Mouse (Mus musculus) brown adipose tissue, adult 24 weeks (tissue): ENCODE results near the gene Numa1. TPM values are rescaled to one million over a fixed set of nuclear protein-coding genes. Genes with fewer than 3 reads are reported as not detected.

ENCODE experiments used
- H3K27ac ChIP-seq: fragments of 200-500 bp; replicated peaks from 2 replicates; pipeline ENCODE4 v1.5.1; 2012; ENCODE audit warnings: low read depth, mild to moderate bottlenecking, low read length
- H3K4me1 ChIP-seq: fragments of 200-500 bp; 2 replicates; pipeline ENCODE4 v1.6.1; 2012; ENCODE audit warnings: low read length, mixed read lengths; ENCODE audit not compliant: control insufficient read depth, insufficient read depth, insufficient read length
- H3K4me3 ChIP-seq: fragments of 200-500 bp; 2 replicates; pipeline ENCODE4 v1.5.1; 2012; ENCODE audit warnings: low read depth, mild to moderate bottlenecking, low read length, moderate library complexity; ENCODE audit not compliant: insufficient read depth
- polyA plus RNA-seq: library from polyadenylated mRNA; stranded (reverse); fragments of >200 nt; gene quantifications from 2 replicates; pipeline ENCODE4 v1.2.4, GENCODE M21; 2012; ENCODE audit not compliant: missing spikeins, insufficient read depth, insufficient read length

The Numa1 gene
- polyA plus RNA-seq = 55.8 and 74.0 TPM in 2 replicates

DNA sequence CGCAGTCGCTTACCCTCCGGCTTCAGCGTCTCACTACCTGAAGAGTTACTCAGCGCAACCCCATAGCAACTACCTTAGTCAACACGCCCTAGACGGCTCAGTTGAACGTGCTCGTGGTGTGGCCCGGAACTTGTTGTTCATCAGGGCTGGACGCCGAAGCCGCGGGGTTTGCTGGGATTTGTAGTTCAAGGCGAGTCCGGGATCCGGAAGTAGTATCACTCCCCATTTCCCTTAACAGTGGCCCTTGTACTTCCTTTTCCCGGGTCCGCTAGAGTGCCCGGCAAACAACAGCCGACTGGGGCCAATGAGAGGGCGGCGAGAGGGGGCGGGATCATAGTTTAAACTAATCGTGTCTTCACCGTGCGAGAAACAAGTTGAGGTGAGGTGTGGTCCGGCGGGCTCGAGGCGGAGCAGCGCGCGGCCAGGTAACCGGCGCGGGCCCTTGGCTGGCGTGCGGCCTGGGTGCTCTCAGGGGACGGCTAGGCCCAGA lies at the start of gene Numa1, which contains the start of gene Lrrc51:
TSS of gene Numa1 (plus strand) at position 361 of the 490 bp plus-strand sequence.
TSS of gene Lrrc51 (minus strand) at position 145 of the 490 bp plus-strand sequence.
- Histone ChIP-seq H3K4me3 (peak within 1 kb of the TSS; percentile 85), H3K27ac (peak within 1 kb of the TSS; percentile 80), H3K4me1 (peaks cover 4% of the 10 kb centered on the region; the same call in 1 of the 2 replicates)

DNA sequence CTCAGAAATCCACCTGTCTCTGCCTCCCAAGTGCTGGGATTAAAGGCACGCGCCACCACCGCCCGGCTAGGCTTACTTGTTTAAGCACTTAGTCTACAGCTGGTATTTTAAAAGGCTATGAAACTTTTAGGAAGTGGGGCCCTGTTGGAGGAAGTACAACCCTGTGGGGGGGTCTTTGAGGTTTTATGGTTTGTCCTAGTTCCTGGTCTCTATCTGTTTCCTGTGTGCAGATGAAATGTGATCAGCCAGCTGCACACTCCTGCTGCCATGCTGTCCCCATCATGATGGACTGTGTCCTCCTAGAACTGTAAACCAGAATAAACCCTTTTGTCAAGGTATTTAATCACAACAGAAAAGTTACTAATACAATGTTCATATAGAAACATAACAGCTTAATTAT lies 49.8 kb upstream of the Numa1 start:
- Histone ChIP-seq H3K4me3 (no peak overlapping the region), H3K27ac (no peak overlapping the region), H3K4me1 (peaks cover 14% of the 10 kb centered on the region; the same call in 1 of the 2 replicates)

DNA sequence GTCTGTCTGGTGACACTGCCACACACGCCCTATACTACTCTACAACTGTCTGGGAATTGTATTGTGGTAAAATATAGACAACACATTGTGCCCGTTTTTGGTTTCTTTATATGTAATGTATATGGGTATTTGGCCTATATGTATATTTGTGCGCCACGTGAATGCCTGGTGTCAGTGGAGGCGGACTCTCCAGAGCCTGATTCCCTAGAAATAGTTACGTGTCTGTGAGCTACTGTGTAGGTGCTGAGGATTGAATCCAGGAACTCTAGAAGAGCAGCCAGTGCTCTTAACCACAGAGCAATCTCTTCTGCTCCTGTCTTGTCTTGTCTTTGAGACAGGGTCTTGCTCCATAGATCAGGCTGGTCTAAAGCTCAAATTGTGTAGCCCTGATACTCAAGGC lies 47.6 kb upstream of the Numa1 start:
- no peak overlapping the region for H3K4me3 ChIP-seq
- H3K27ac ChIP-seq = no peak overlapping the region
- H3K4me1 ChIP-seq = peaks cover 14% of the 10 kb centered on the region; the same call in 1 of the 2 replicates

DNA sequence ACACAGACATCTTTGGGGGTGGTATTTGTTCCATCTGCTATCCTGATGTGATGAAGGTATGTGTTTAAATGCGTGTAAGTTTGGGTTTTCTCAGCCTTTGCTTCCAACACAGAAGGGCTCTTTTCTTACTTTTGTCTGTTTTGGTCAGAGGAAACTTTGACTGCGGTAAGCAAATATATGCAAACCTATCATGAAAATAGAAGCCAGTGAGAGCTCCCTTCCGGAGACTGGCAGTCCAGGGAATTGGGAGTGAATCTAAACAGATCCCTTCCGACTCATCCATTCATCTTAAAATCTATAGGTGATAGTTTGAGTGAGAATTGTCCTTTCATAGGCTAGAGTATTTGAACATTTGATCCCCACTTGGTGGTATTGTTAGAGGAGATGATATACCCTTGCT lies 45.5 kb upstream of the Numa1 start:
- H3K4me1 ChIP-seq = no peaks in the 10 kb centered on the region
- H3K4me3 ChIP-seq = no peak overlapping the region
- H3K27ac ChIP-seq = no peak overlapping the region

DNA sequence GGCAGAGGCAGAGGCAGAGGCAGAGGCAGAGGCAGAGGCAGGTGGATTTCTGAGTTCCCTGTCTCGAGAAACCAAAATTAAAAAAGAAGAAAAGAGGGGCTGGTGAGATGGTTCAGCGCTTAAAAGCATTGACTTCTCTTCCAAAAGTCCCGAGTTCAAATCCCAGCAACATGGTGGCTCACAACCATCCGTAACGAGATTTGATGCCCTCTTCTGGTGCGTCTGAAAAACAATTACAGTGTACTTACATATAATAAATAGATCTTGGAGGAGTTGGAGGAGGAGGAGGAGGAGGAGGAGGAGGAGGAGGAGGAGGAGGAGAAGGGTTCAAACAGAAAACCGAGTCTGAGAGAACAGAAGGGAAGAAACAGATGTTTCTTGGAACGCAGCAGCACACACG lies 38.2 kb upstream of the Numa1 start:
- Histone ChIP-seq H3K4me3 (peak overlapping the region; percentile 80), H3K27ac (peak overlapping the region; percentile 83), H3K4me1 (peaks cover 4% of the 10 kb centered on the region; the same call in 1 of the 2 replicates)

DNA sequence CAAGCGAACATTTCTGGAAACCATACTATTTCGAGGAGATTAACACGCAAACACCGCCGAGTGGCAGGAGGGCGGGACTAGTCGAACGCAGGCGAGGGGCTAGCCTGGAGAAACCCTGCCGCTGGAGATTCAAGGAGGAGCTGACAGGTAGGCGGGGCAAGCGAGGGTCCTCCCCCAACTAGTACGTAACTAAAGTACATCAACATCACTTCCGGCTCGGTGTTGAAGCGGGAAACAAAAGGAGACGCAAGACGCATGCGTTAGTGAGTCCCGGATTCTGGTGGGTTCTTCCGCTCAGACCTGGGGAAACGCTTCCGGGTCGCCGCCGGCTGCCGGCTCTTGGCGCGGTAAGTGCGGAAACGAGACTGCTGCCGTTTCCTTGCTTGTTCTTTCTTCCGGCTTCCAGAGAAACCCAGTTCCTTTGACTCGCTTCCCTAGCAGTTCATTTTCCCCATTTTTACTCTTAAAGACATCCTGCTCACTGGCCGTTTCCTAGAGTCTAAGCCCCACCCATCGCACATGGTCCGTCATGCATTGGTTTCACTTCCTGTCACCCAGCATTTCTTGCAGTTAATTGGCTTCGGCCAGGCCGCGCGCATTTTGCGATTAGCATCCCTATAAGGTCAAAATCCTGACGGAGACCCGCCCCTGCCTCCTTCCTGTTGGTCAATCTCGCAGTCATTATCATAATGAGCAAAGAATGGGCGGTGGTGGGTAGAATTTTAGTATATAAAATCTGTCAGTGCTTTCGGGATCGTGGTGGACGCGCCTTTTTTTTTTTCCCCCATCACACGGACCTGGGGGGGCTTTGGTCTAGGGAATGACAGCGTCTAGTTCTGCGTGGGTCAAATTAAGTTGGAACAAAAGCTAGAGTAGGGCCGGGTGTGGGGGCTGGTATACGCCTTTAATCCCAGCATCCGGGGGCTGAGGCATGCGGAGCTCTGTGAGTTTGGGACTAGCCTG lies 37.5 kb upstream of the Numa1 start:
- peak overlapping the region; percentile 97 for H3K27ac ChIP-seq
- peak overlapping the region; percentile 80 for H3K4me3 ChIP-seq
- peaks cover 4% of the 10 kb centered on the region; the same call in 1 of the 2 replicates for H3K4me1 ChIP-seq

DNA sequence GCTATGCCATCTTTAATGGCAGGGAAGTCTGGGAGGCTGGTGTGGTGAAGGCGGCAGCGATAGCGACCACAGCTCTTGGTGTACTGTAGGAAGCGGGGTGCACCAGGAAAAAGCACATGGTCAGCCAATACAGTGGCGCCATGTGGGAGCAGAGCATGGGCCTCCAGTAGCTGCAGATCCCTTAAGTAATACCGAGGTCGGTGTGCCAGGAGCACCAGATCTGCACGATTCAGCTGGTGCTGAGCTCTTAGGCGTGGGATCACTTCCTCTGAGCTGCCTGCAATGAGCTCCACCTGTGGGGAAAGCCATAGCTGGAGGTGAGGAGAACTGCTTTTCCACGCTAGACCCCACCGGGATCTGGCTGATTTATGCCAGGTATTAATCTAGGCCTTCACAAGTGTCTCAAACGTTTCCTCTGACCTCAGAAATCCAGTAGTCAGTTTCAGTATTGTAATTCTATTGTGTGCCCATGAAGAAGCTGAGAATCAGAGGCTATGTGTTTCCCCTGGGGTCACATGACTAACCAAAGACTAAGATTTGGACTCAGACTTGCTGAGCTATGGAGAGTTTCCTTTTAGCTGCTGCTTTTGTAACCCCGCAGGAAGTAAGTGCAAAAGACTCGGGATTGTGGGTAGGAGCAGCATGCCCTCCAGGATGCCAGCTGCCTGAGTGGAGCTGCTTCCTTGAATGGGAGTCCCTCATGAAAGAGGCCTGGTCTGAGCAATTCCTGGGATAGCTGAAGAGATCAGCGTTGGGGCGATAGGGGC lies 33.4 kb upstream of the Numa1 start:
- Histone ChIP-seq H3K27ac (0 out of 2 replicates have a peak overlapping the region, but pooled peaks have one; percentile 26), H3K4me3 (no peak overlapping the region), H3K4me1 (peaks cover 4% of the 10 kb centered on the region; the same call in 1 of the 2 replicates)

DNA sequence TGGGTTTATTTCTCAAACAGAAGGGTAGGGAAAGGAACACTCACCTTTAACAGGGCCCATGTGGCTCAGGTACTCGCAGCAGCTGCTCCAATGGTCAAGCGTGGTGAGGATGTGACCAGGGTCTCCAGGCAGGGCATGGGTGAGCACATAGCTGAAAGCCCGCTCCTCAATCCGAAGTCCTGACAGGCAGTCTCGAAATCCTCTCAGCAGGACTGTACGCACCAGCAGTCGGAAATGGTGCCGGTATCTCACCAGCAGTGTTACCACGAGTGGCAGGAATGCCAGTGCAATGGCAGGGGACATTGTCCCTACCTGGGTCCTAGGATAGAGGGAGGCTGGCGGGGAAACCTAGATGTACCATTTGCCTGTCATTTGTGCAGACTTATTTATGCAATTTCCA lies 31.9 kb upstream of the Numa1 start:
- peaks cover 7% of the 10 kb centered on the region; the same call in 1 of the 2 replicates for H3K4me1 ChIP-seq
- no peak overlapping the region for H3K4me3 ChIP-seq
- no peak overlapping the region for H3K27ac ChIP-seq

DNA sequence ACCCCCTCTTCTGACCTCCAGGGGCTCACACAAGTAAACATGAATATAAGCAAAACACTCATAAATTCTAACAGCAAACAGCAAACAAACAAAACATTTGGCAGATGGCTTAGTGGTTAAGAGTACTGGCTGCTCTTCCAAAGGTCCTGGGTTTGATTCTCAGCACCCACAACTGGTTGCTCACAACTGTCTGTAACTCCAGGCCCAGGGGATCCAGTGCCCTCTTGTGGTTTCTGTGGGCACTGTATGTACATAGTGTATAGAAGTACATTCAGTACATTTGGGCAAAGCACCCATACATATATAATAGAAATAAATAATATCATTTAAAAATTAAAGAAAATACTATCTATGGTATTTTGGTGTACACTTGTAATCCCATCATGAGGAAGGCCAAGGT lies 31.1 kb upstream of the Numa1 start:
- Histone ChIP-seq H3K27ac (no peak overlapping the region), H3K4me3 (no peak overlapping the region), H3K4me1 (peaks cover 3% of the 10 kb centered on the region; the same call in 1 of the 2 replicates)

DNA sequence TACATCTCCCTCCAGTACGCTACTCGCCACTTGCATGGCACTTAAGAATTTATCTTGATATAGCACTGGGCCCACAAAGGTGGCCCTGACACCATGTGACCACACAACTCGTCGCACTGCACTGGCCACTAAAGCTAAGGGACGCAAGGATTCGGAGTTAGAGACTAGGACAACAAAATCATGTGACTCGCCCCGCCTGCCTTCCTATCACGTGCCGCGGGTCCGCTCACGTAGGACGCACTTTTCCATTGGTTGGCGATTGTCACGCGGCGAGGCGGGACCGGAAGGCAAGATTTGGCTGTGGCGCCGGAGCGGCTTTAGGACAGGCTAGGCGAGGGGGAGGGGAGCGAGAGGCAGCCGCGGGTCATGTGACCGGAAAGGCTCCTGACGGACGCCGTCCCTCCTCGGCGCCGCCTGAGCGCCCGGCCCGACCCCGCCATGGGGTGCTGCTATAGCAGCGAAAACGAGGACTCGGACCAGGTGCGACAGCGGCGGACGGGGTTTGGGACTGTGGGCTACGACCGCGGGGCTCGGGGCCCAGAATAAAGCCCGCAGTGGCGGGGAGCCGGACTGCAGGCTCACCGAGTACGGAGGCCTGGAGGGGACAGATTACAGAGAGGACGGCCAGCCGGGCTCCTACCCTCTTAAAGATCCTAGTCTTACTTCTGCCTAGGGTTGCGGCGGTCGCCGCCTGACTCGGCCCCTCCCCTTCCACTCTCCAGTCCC lies 28.2 kb upstream of the Numa1 start, which contains the start of gene Lamtor1:
TSS of gene Lamtor1 (plus strand) at position 344 of the 726 bp plus-strand sequence.
- H3K4me3 ChIP-seq = peak within 1 kb of the TSS; percentile 86
- peak within 1 kb of the TSS; percentile 97 for H3K27ac ChIP-seq
- peaks cover 20% of the 10 kb centered on the region for H3K4me1 ChIP-seq

DNA sequence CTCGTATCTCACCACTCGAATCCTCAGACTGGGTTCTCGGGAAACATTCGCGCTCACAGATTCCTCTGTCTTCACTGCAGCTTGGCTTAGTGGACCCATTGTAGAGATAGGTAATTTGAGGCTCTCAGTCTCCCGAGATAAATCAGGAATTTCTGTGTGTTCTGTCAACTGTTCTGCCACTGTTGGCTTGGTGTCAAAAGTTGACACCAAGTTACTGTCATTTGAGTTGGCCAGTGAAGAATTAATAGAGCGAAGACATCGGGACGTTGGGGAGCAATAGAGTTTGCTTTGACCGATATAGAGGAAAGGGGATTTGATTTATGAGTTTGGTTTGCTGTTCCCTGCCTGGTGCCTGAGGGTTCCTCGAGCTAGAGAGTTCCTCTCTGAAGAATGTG lies 27.6 kb upstream of the Numa1 start, which contains the start of gene Tomt:
TSS of gene Tomt (minus strand) at position 73 of the 395 bp plus-strand sequence.
- H3K4me3 ChIP-seq = peak within 1 kb of the TSS; percentile 86
- peaks cover 20% of the 10 kb centered on the region for H3K4me1 ChIP-seq
- H3K27ac ChIP-seq = peak within 1 kb of the TSS; percentile 97

DNA sequence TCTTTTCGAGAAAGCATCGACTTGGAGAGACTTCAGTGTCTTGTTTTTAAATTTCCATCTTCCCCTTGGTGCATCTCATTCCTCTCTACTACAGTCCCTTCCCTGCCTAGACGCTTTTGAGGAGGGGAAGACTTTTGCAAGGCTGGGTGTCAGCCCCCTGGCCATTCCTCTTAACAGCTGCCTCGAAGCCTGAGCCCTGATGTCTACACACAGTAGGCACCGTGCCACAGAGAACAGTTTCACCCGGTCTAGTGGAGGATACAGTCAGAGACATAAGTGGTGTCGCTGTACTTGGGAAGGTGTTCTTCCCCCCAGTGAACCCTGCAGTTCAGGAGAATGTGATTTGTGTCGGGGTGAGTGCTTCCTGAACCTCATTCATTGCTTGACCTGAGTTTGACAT lies 27.2 kb upstream of the Numa1 start:
- Histone ChIP-seq H3K27ac (peak overlapping the region; percentile 97), H3K4me1 (peaks cover 20% of the 10 kb centered on the region), H3K4me3 (peak overlapping the region; percentile 86)

DNA sequence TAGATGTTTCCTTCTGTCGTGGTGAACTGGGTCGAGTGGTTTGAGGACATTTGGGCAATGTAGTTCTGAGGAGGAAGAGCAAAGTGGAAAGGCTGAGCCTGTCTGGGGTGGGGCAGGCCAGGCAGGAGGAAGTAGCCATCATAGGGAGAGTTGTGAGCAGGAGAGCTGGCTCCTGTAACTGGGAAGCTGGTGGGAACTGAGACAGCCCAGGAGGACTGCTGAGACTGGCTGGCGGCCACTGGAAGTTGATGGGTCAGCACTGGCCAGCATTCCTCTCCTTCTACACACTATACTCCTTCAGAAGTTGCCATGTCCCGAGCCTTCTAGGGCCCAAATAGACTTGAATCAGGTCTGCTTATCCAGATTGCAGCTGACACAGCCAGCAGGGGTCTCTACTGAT lies 25.5 kb upstream of the Numa1 start:
- H3K27ac ChIP-seq = peak overlapping the region; percentile 78
- H3K4me3 ChIP-seq = peak overlapping the region; percentile 12; the same call in 1 of the 2 replicates
- peaks cover 20% of the 10 kb centered on the region for H3K4me1 ChIP-seq

DNA sequence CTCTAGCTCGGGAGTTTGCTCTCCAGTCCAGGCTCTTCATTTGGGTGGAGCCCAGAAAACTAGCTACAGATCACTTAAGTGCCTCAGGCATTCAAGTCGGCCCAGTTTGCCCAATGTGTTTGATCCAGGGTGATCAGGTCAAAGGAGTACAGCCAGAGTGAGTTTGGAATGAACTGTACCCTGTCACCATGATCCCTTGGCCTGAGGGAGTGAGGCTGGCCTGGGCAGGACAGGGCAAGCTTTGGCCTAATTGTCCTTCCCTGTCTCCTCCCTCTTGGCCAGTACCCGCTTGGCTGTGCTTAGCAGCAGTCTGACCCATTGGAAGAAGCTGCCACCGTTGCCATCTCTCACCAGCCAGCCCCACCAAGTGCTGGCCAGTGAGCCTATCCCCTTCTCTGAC lies 23.8 kb upstream of the Numa1 start:
- H3K27ac ChIP-seq = peak overlapping the region; percentile 78; the same call in 1 of the 2 replicates
- peaks cover 20% of the 10 kb centered on the region for H3K4me1 ChIP-seq
- H3K4me3 ChIP-seq = no peak overlapping the region
